Mouse (Mus musculus): ENCODE measurements around the gene Cdkn2d.

DNA sequence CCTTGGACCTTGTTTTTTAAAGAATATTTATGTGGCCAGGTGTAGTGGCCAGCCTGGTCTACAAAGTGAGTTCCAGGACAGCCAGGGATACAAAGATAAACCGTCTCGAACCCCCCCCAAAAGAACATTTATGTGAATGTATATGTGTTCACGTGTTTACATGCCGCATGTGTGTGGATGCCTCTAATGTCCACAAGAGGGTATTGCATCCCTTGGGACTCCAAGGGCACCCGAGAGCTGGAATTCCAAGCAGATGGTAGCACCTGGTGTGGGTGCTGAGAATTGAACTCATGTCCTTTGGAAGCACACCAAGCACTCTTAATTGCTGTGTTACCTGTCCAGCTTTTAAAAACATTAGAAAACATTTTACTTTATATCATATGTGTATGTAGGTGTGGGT is 7.6 kb downstream of the Cdkn2d start:
- TF ChIP-seq CTCF (IDR thresholded peaks at IDR 0.05; ENCODE audit: control insufficient read depth, insufficient read depth, insufficient replicate concordance, low read depth, low read length) = no peak
- no peak for TF ChIP-seq POLR2A (IDR thresholded peaks at IDR 0.05; ENCODE audit: control insufficient read depth, low read depth, low read length)

All from testis, adult 2 months (tissue).